Comparison of ENCODE assay signal across 10 mouse cellular contexts in genomic region chr14:120387293-120387692, GRCm38 (mm10).
A peak's percentile ranks its signal among the peaks of the same experiment; 100 is the strongest.
DNase-seq lines count a peak whose midpoint lies in the region; ATAC-seq and TF ChIP-seq lines count a peak whose summit lies in the region.
"Had no signal": no experiment of that assay in that cellular context is flagged by ENCODE, and none has a peak within 500 bp of the region (broad histone marks: within the 10 kb centered on the region; RNA-seq: fewer than 3 reads in every experiment).

No protein-coding gene starts in this region.

- no peak for TF ChIP-seq CTCF in heart, adult 2 months (IDR thresholded peaks at IDR 0.05)
- TF ChIP-seq CTCF in stomach, postnatal 0 days (IDR thresholded peaks at IDR 0.05; ENCODE audit: low read depth), result no peak

- TF ChIP-seq POLR2A in heart, adult 2 months (IDR thresholded peaks at IDR 0.05; ENCODE audit: insufficient read depth, low read depth, low read length), result 0 out of 2 replicates have a peak, but pooled peaks have one; percentile 20

- H3K27me3 ChIP-seq in heart, adult 2 months (ENCODE audit: control insufficient read depth, insufficient read depth, low read length), result no peaks in the 10 kb centered on the region
- no peaks in the 10 kb centered on the region for H3K27me3 ChIP-seq in heart, embryonic 11.5 days (ENCODE audit: control insufficient read depth, insufficient read depth, low read length)
- no peaks in the 10 kb centered on the region for H3K27me3 ChIP-seq in forebrain, embryonic 15.5 days
- H3K27me3 ChIP-seq in stomach, postnatal 0 days (ENCODE audit: control insufficient read depth, insufficient read depth, low read length), result no peaks in the 10 kb centered on the region
- H3K27me3 ChIP-seq: embryonic facial prominence, embryonic 15.5 days had no signal

- DNase-seq in heart, adult 2 months, result peak; percentile 44 to 70
- DNase-seq in adipocyte (ENCODE audit: low spot score), result peak; percentile 59
- peak; percentile 56 for DNase-seq in heart, postnatal 4 days
- no peak for DNase-seq in stomach, postnatal 0 days (ENCODE audit: low spot score)
- DNase-seq: adrenal gland, postnatal 14 days; kidney, adult 11 months had no signal

- H3K9ac ChIP-seq in heart, adult 2 months (ENCODE audit: low read depth, low read length), result no peak overlapping the region
- H3K9ac ChIP-seq in heart, embryonic 11.5 days (ENCODE audit: low read depth, low read length), result no peak overlapping the region
- no peak overlapping the region for H3K9ac ChIP-seq in forebrain, embryonic 15.5 days (replicated peaks)
- H3K9ac ChIP-seq in stomach, postnatal 0 days (ENCODE audit: low read length), result no peak overlapping the region
- H3K9ac ChIP-seq: embryonic facial prominence, embryonic 15.5 days had no signal

- H3K4me2 ChIP-seq in heart, embryonic 11.5 days, result no peak overlapping the region
- H3K4me2 ChIP-seq in forebrain, embryonic 15.5 days (replicated peaks), result no peak overlapping the region
- no peak overlapping the region for H3K4me2 ChIP-seq in stomach, postnatal 0 days (replicated peaks; ENCODE audit: low read depth)
- H3K4me2 ChIP-seq: embryonic facial prominence, embryonic 15.5 days had no signal

- no peak overlapping the region for H3K4me3 ChIP-seq in heart, adult 2 months
- no peak overlapping the region for H3K4me3 ChIP-seq in heart, embryonic 11.5 days (ENCODE audit: low read depth, low read length)
- no peak overlapping the region for H3K4me3 ChIP-seq in forebrain, embryonic 15.5 days
- H3K4me3 ChIP-seq in stomach, postnatal 0 days (ENCODE audit: low read depth, low read length), result no peak overlapping the region
- H3K4me3 ChIP-seq: embryonic facial prominence, embryonic 15.5 days had no signal

- ATAC-seq in heart, embryonic 11.5 days (replicated peaks; ENCODE audit: insufficient number of reproducible peaks, low FRiP score, low TSS enrichment), result no peak
- ATAC-seq in common myeloid progenitor, adult 5-6 weeks (replicated peaks; ENCODE audit: low read depth, poor library complexity, severe bottlenecking), result 0 out of 2 replicates have a peak, but pooled peaks have one; percentile 10
- no peak for ATAC-seq in forebrain, embryonic 15.5 days (replicated peaks)
- ATAC-seq in stomach, postnatal 0 days (ENCODE audit: low FRiP score, low TSS enrichment), result no peak

- 0 out of 2 replicates have a peak, but pooled peaks cover 2% of the 10 kb centered on the region for H3K9me3 ChIP-seq in heart, embryonic 11.5 days (replicated peaks; ENCODE audit: control insufficient read depth, low read length)
- H3K9me3 ChIP-seq in forebrain, embryonic 15.5 days, result no peaks in the 10 kb centered on the region
- no peaks in the 10 kb centered on the region for H3K9me3 ChIP-seq in stomach, postnatal 0 days (ENCODE audit: control insufficient read depth, low read length)
- H3K9me3 ChIP-seq: embryonic facial prominence, embryonic 15.5 days had no signal

- 4% methylated on average over 4 of the region's 4 CpGs for WGBS in heart, adult 2 months
- WGBS in heart, embryonic 11.5 days (ENCODE audit: insufficient replicate concordance), result 61% methylated on average over 4 of the region's 4 CpGs
- 91% methylated on average over 4 of the region's 4 CpGs for WGBS in forebrain, embryonic 15.5 days
- 50% methylated on average over 4 of the region's 4 CpGs for WGBS in stomach, postnatal 0 days

- TF ChIP-seq EP300 in heart, adult 2 months (IDR thresholded peaks at IDR 0.05; ENCODE audit: insufficient read depth, low read depth, low read length), result 0 out of 2 replicates have a peak, but pooled peaks have one; percentile 56
- TF ChIP-seq EP300 in stomach, postnatal 0 days (optimal IDR thresholded peaks at IDR 0.05), result no peak

- peak overlapping the region; percentile 71 for H3K27ac ChIP-seq in heart, adult 2 months
- H3K27ac ChIP-seq in heart, embryonic 11.5 days (ENCODE audit: low read depth, low read length), result no peak overlapping the region
- no peak overlapping the region for H3K27ac ChIP-seq in forebrain, embryonic 15.5 days (replicated peaks)
- no peak overlapping the region for H3K27ac ChIP-seq in stomach, postnatal 0 days (replicated peaks)
- H3K27ac ChIP-seq: embryonic facial prominence, embryonic 15.5 days had no signal

- H3K79me2 ChIP-seq in heart, adult 2 months (replicated peaks; ENCODE audit: control insufficient read depth, insufficient read depth, low read length), result peaks cover 4% of the 10 kb centered on the region

- H3K36me3 ChIP-seq in heart, adult 2 months (ENCODE audit: control insufficient read depth, insufficient read depth, low read length), result peaks cover 25% of the 10 kb centered on the region
- H3K36me3 ChIP-seq in heart, embryonic 11.5 days (ENCODE audit: control insufficient read depth, insufficient read depth, low read length), result peaks cover 15% of the 10 kb centered on the region
- H3K36me3 ChIP-seq in forebrain, embryonic 15.5 days, result no peaks in the 10 kb centered on the region
- H3K36me3 ChIP-seq in stomach, postnatal 0 days (ENCODE audit: control insufficient read depth, insufficient read depth, low read length), result peaks cover 17% of the 10 kb centered on the region

- intact Hi-C loops in heart, adult 2 months (cut with DNase I), result loop anchor here (5.0 kb wide), 2 partner anchors 35 to 50 kb away; no protein-coding TSS in a partner anchor

- H3K4me1 ChIP-seq in heart, adult 2 months (ENCODE audit: control insufficient read depth, insufficient read depth, low read length), result peaks cover 11% of the 10 kb centered on the region
- H3K4me1 ChIP-seq in heart, embryonic 11.5 days (ENCODE audit: control insufficient read depth, insufficient read depth, low read length), result peaks cover 21% of the 10 kb centered on the region
- H3K4me1 ChIP-seq in forebrain, embryonic 15.5 days, result peaks cover 10% of the 10 kb centered on the region
- H3K4me1 ChIP-seq in stomach, postnatal 0 days (replicated peaks; ENCODE audit: control insufficient read depth, insufficient read depth), result no peaks in the 10 kb centered on the region
